Mouse (Mus musculus): ENCODE data around the gene Chit1. TPM values are rescaled to one million over a fixed set of nuclear protein-coding genes. Genes with fewer than 3 reads are reported as not detected.

The Chit1 gene
- total RNA-seq, 2 experiments from 2014 or later = not detected

- DNase-seq = no peak
Measured at GRCm38 (mm10) chr1:134184089-134184488, 73.0 kb downstream of the Chit1 start.

- no peak for DNase-seq
Measured at GRCm38 (mm10) chr1:134188217-134188616, 77.2 kb downstream of the Chit1 start.

GRCm38 (mm10) chr1:134188989-134189729 is 78.1 kb downstream of the Chit1 start:
- DNase-seq = no peak

GRCm38 (mm10) chr1:134191192-134191591 is 80.2 kb downstream of the Chit1 start:
- no peak for DNase-seq

- DNase-seq = no peak
Measured at GRCm38 (mm10) chr1:134192024-134192423, 81.0 kb downstream of the Chit1 start.

- no peak for DNase-seq
Measured at GRCm38 (mm10) chr1:134193126-134193525, 82.1 kb downstream of the Chit1 start, which contains the start of gene Mybph. Mybph (plus strand) TSS chr1:134193448.

GRCm38 (mm10) chr1:134193674-134194197 is 82.7 kb downstream of the Chit1 start:
- no peak for DNase-seq

- DNase-seq = no peak
Measured at GRCm38 (mm10) chr1:134194298-134195022, 83.4 kb downstream of the Chit1 start.

- no peak for DNase-seq
Measured at GRCm38 (mm10) chr1:134195117-134195516, 84.1 kb downstream of the Chit1 start.

- DNase-seq = no peak
Measured at GRCm38 (mm10) chr1:134195571-134195970, 84.5 kb downstream of the Chit1 start.

- peak; percentile 19 to 31 for DNase-seq
Measured at GRCm38 (mm10) chr1:134195979-134196378, 84.9 kb downstream of the Chit1 start.

GRCm38 (mm10) chr1:134196386-134196785 is 85.3 kb downstream of the Chit1 start:
- DNase-seq = peak; percentile 83 to 86

- no peak for DNase-seq
Measured at GRCm38 (mm10) chr1:134197325-134197982, 86.4 kb downstream of the Chit1 start.

GRCm38 (mm10) chr1:134198197-134198995 is 87.4 kb downstream of the Chit1 start:
- DNase-seq = no peak

- DNase-seq = no peak
Measured at GRCm38 (mm10) chr1:134200481-134200880, 89.4 kb downstream of the Chit1 start.

Other genes starting within 250 kb of the Chit1 start
- under 1 TPM; 0.23 to 0.37 TPM for gene Optc, start 203.2 kb upstream of the Chit1 start, total RNA-seq (2021)
- gene Prelp, start 189.8 kb upstream of the Chit1 start, total RNA-seq (2021) = 10 to 100 TPM; 23.4 to 28.7 TPM
- 1 to 10 TPM; 6.2 to 9.3 TPM for gene Fmod, start 74.0 kb upstream of the Chit1 start, total RNA-seq (2021)
- gene Btg2, start 32.1 kb upstream of the Chit1 start, total RNA-seq (2021) = 10 to 100 TPM; 31.1 to 32.0 TPM
- 1 to 10 TPM in 1 of 2 experiments, under 1 TPM in 1; 0.42 to 1.0 TPM for gene Chil1, start 70.9 kb downstream of the Chit1 start, total RNA-seq (2021)
- not detected for gene Mybph, start 82.2 kb downstream of the Chit1 start, total RNA-seq (2021)
- 10 to 100 TPM in 1 of 2 experiments, 1 to 10 TPM in 1; 7.1 to 12.8 TPM for gene Adora1, start 124.2 kb downstream of the Chit1 start, total RNA-seq (2021)
- gene Myog, start 178.7 kb downstream of the Chit1 start, total RNA-seq (2021) = not detected
- gene Ppfia4, start 221.7 kb downstream of the Chit1 start, total RNA-seq (2021) = 1 to 10 TPM; 1.1 to 1.5 TPM